Mouse (Mus musculus): ENCODE results near the gene Ces1h. TPM values are rescaled to one million over a fixed set of nuclear protein-coding genes. Genes with fewer than 3 reads are reported as not detected.
"Not testable (repeated sequence)": the region's sequence is repeated elsewhere in the genome, so short reads cannot be mapped to it uniquely, and the experiment has no call there.

Ces1h gene
- not detected in 2 replicates for polyA plus RNA-seq (2015; fragmentation: Nextera tagmentation; extraction: Ambion mirVana)

DNA sequence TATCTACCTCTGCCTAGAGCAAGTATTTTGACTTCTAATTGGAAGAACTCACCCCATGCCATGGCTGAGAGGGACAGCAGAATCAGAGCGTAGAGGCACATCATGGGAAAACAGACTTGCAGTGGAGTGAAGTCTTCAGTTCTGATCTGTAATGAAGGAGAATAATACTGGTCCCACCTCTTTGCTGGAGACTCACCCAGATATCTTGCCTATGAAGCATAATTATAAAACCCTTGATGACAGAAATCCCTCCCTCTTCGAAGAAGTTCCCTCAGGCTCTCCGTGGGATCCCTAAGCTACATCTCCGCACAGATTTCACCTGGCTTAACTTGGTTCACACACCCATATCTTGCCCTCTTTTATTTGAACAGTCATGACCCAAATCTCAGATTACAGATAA is at the start of gene Ces1h:
TSS of gene Ces1h (minus strand) at position 101 of the 400 bp plus-strand sequence.
- ATAC-seq (ENCODE audit: low FRiP score, low read depth): no peak
- 90% methylated on average over 4 of the region's 4 CpGs for WGBS

DNA sequence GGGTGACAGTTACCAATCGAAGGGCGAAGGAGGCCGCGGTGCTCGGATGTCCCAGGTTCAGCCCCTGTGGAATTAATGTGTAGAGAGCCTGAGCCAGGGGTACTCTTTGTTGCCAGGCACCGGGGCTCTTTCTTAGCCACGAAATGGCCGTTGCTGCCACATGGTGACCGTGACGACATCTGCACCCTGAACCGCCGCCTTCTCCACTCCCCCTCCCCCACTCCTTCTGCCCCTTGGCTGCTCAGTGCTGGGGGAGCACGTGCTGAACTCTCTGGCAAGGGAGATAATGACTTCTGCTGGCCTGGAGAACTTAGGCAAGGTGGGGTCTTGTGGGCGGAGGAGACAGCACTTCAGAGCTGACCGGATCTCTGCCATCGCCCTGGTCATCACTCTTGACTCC is 47.7 kb upstream of the Ces1h start:
- no peak for ATAC-seq (ENCODE audit: low FRiP score, low read depth)
- 87% methylated on average over 16 of the region's 16 CpGs for WGBS
- H3K4me1 ChIP-seq: no peaks in the 10 kb centered on the region
- no peaks in the 10 kb centered on the region for H3K9me3 ChIP-seq
- no peak overlapping the region for H3K4me3 ChIP-seq
- H3K27me3 ChIP-seq: no peaks in the 10 kb centered on the region
- H3K4me2 ChIP-seq (replicated peaks): no peak overlapping the region
- no peak overlapping the region for H3K9ac ChIP-seq
- no peak overlapping the region for H3K27ac ChIP-seq
- H3K36me3 ChIP-seq: no peaks in the 10 kb centered on the region

More for the DNA sequence above, at the start of gene Ces1h:
- Histone ChIP-seq H3K4me1 (no peaks in the 10 kb centered on the region), H3K4me2 (replicated peaks) (no peak within 1 kb of the TSS), H3K9ac (no peak within 1 kb of the TSS), H3K4me3 (no peak within 1 kb of the TSS), H3K36me3 (no peaks in the 10 kb centered on the region), H3K9me3 (no peaks in the 10 kb centered on the region), H3K27me3 (no peaks in the 10 kb centered on the region), H3K27ac (no peak within 1 kb of the TSS)

DNA sequence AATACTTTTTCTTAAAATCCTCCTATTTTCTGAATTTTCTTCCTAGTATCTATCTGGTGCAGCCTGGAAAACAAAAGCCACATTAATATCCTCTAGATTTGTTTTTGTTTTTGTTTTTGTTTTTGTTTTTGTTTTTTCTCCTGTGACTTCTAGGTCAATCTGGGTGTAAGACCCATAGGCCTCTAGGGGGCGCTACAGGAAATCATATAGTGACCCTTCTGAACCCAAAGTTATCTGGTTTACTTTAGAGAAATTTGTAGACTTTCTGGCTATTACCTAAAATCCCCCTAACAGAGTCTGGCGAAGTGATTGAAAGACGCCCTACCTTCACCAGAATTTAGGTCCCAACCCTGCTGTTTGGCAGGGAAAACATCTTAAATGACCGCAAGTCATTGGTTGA is 35.9 kb upstream of the Ces1h start:
- no peak overlapping the region for H3K4me3 ChIP-seq
- no peaks in the 10 kb centered on the region for H3K9me3 ChIP-seq
- H3K9ac ChIP-seq: no peak overlapping the region
- H3K4me1 ChIP-seq: no peaks in the 10 kb centered on the region
- H3K36me3 ChIP-seq: no peaks in the 10 kb centered on the region
- no peaks in the 10 kb centered on the region for H3K27me3 ChIP-seq
- H3K27ac ChIP-seq: no peak overlapping the region
- no peak for ATAC-seq (ENCODE audit: low FRiP score, low read depth)
- 70% methylated on average over 4 of the region's 4 CpGs for WGBS
- H3K4me2 ChIP-seq (replicated peaks): no peak overlapping the region

DNA sequence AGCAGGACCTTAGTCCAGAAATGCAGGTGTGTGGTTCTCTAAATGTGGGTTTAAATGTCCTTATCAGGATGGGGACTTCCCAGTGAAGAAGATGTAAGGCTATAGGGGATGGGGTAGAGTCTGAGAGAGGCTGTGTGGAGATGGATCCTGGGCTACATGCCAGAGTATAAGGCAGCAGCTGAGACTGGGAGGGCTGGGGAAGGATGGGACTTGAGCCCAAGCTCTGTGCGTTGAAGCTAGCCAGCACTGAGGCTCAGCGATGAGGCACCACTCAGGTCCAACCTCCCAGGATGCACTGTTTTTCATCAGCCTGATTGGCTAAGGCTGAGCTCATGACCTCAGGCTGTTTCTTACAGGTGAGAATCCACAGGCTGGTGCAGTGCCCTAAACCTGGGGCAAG is 29.3 kb upstream of the Ces1h start:
- WGBS: 84% methylated on average over 2 of the region's 2 CpGs
- ATAC-seq (ENCODE audit: low FRiP score, low read depth): no peak
- no peaks in the 10 kb centered on the region for H3K4me1 ChIP-seq
- H3K27ac ChIP-seq: no peak overlapping the region
- H3K9me3 ChIP-seq: no peaks in the 10 kb centered on the region
- H3K4me2 ChIP-seq (replicated peaks): no peak overlapping the region
- no peak overlapping the region for H3K9ac ChIP-seq
- H3K36me3 ChIP-seq: no peaks in the 10 kb centered on the region
- no peak overlapping the region for H3K4me3 ChIP-seq
- H3K27me3 ChIP-seq: no peaks in the 10 kb centered on the region

DNA sequence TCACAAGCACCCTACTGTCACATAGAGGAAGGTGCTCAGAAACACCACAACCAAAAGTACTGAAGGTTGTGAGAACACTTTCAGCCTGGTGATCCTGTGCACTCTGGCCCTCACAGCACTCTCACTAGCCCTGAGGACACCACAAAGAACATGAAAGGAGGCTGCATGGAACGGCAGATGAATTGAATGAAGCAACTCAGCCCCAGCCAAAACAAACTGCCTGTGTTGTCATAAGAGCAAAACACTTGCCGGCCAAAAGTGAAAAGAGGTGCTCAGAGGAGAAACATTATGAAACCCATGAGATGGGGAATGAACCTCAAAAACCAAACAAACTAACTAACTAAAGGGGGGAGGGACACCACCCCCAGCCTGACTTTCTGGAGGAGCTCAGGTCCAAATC is 20.2 kb upstream of the Ces1h start:
- 75% methylated on average over 2 of the region's 2 CpGs for WGBS
- Histone ChIP-seq H3K4me2 (replicated peaks) (no peak overlapping the region), H3K27me3 (no peaks in the 10 kb centered on the region), H3K9ac (no peak overlapping the region), H3K4me3 (no peak overlapping the region), H3K27ac (no peak overlapping the region), H3K36me3 (no peaks in the 10 kb centered on the region), H3K9me3 (no peaks in the 10 kb centered on the region), H3K4me1 (no peaks in the 10 kb centered on the region)
- no peak for ATAC-seq (ENCODE audit: low FRiP score, low read depth)

DNA sequence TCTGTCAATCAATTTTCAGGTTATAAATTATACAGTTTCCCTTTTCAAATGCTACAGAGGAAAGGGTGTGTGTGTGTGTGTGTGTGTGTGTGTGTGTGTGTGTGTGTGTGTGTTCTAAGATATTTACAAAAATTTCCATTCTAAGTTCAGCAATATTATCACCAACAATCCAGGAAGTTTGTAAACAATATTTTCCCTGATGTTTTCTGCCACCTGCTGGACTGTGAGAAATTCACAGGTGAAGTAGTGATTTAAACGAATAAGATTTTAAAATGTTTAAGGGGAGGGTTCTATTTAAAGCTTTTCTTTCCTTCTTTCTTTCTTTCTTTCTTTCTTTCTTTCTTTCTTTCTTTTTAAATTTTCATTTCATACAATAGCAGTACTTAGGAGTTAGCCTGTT is 18.5 kb upstream of the Ces1h start:
- H3K27ac ChIP-seq: no peak overlapping the region
- no peaks in the 10 kb centered on the region for H3K27me3 ChIP-seq
- H3K9ac ChIP-seq: no peak overlapping the region
- no peak for ATAC-seq (ENCODE audit: low FRiP score, low read depth)
- no peaks in the 10 kb centered on the region for H3K4me1 ChIP-seq
- H3K4me3 ChIP-seq: no peak overlapping the region
- H3K4me2 ChIP-seq (replicated peaks): no peak overlapping the region
- no peaks in the 10 kb centered on the region for H3K36me3 ChIP-seq
- WGBS: 36% methylated on average over 1 of the region's 1 CpGs
- no peaks in the 10 kb centered on the region for H3K9me3 ChIP-seq

DNA sequence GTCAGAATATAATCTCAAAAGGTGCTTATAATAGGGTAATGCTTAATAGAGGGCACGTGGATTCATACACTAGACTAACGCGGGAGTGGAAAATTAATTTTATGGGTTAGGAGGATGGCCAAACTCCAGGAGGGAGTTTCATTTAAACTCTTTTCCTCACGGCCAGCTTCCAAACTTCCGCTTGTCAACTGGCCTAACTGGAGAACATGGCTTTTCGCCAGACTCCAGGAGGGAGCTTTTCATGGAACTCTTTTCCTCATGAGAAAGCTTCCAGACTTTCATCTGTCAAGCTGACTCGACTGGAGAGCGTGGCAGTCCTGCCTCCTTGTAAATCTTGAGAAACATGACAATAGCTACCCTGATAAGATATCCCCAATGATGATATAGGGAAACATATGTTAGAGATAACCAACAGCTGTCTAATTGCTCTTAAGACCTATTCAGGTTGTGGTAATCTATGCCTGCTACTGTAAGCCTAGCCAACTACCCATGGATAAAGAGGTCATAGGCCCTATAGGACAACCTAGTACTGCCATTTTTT is 14.6 kb upstream of the Ces1h start:
- H3K4me1 ChIP-seq; H3K9ac ChIP-seq; H3K27ac ChIP-seq; H3K4me2 ChIP-seq (replicated peaks); H3K36me3 ChIP-seq; H3K9me3 ChIP-seq; H3K27me3 ChIP-seq; H3K4me3 ChIP-seq; ATAC-seq (ENCODE audit: low FRiP score, low read depth): not testable (repeated sequence)
- WGBS: 43% methylated on average over 8 of the region's 8 CpGs

DNA sequence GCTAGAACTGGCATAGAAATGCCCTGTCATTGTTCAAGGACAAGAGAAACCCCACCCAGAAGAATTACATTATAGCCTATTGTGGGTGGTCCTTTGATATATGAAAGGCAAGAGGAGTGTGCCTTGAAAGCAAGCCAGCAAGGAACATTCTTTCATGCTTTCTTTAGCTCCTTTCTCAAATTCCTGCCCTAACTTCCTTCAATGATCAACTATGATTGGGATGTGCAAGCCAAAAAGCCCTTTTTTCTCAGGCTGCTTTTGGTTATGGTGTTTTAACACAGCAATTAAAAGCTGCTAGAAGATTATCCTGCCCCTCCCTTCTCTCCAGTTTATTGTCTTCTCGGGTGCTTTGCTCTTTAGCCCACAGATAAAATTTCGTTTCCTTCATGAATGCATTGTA is 10.0 kb downstream of the Ces1h start:
- Histone ChIP-seq H3K9me3 (no peaks in the 10 kb centered on the region), H3K36me3 (no peaks in the 10 kb centered on the region), H3K4me2 (replicated peaks) (no peak overlapping the region), H3K9ac (no peak overlapping the region), H3K4me3 (no peak overlapping the region), H3K27ac (no peak overlapping the region), H3K27me3 (no peaks in the 10 kb centered on the region), H3K4me1 (no peaks in the 10 kb centered on the region)
- ATAC-seq (ENCODE audit: low FRiP score, low read depth): no peak
- 36% methylated on average over 2 of the region's 2 CpGs for WGBS

DNA sequence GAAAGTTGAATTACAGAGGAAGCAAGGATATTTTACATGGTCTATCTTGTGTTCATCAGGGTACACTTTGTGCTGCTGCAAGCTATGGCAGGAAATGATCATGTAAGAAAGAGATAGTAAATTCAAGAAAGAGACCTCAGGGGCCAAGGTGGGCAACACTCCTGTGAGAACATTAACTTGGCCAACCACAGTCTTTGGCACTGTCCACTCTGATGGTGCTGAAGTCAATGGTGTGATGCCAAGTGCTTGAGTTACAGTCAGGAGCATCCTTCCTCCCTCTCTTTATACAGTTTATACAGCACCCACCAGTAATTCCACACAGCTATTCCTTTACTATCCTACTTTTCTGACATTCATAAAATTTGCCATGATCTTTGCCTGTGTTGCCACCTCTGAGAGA is 19.4 kb downstream of the Ces1h start:
- H3K36me3 ChIP-seq: no peaks in the 10 kb centered on the region
- no peak overlapping the region for H3K4me2 ChIP-seq (replicated peaks)
- no peaks in the 10 kb centered on the region for H3K4me1 ChIP-seq
- 0 out of 2 replicates have a peak, but pooled peaks cover 3% of the 10 kb centered on the region for H3K9me3 ChIP-seq
- H3K9ac ChIP-seq: no peak overlapping the region
- H3K27me3 ChIP-seq: no peaks in the 10 kb centered on the region
- no peak for ATAC-seq (ENCODE audit: low FRiP score, low read depth)
- H3K4me3 ChIP-seq: no peak overlapping the region
- H3K27ac ChIP-seq: no peak overlapping the region

DNA sequence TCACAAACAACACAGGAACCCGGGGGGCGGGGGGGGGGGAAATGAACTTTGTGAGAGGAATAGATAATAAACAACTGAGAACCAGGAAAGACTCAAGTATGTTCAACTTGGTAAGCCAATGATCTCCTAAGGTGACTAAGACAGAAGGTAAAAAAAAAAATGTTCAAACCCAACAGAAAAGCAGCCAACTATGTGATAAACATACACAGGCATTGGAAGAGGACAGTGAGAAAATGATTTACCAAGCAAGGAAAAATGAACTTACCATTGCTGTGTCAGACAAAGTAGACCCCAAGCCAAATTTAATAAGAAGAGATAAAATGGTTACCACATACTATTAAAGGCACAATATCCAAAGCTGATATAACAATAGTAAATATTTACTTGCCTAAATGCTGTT is 40.0 kb downstream of the Ces1h start:
- no peaks in the 10 kb centered on the region for H3K4me1 ChIP-seq
- no peak overlapping the region for H3K4me3 ChIP-seq
- H3K27me3 ChIP-seq: no peaks in the 10 kb centered on the region
- H3K27ac ChIP-seq: no peak overlapping the region
- no peaks in the 10 kb centered on the region for H3K36me3 ChIP-seq
- WGBS: 86% methylated on average over 2 of the region's 2 CpGs
- no peak overlapping the region for H3K4me2 ChIP-seq (replicated peaks)
- no peak overlapping the region for H3K9ac ChIP-seq
- no peaks in the 10 kb centered on the region for H3K9me3 ChIP-seq
- ATAC-seq (ENCODE audit: low FRiP score, low read depth): no peak

DNA sequence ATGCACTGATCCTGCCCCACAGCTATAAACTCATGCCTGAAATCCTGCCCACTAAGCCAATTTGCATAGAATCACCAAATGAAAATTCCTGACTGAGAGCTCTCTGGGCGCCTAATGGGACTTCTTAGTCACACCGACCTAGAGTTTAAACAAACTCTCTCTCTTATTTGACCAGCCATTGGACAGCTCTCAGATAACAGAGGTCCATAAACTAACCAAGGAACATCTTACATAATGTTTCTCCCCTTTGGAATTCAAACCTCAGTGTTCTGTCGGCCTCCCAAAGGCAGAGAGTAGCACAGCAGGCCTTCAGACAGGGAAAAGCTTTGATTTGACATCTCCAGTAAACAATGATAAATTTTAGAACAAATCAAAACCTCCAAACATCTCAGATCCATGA is 42.3 kb downstream of the Ces1h start, which contains the start of gene Ces1g:
TSS of gene Ces1g (minus strand) at position 102 of the 400 bp plus-strand sequence.
- no peaks in the 10 kb centered on the region for H3K9me3 ChIP-seq
- H3K27me3 ChIP-seq: no peaks in the 10 kb centered on the region
- no peak within 1 kb of the TSS for H3K9ac ChIP-seq
- H3K27ac ChIP-seq: no peak within 1 kb of the TSS
- H3K36me3 ChIP-seq: no peaks in the 10 kb centered on the region
- no peak for ATAC-seq (ENCODE audit: low FRiP score, low read depth)
- H3K4me1 ChIP-seq: no peaks in the 10 kb centered on the region
- H3K4me2 ChIP-seq (replicated peaks): no peak within 1 kb of the TSS
- H3K4me3 ChIP-seq: no peak within 1 kb of the TSS
- 36% methylated on average over 3 of the region's 3 CpGs for WGBS

DNA sequence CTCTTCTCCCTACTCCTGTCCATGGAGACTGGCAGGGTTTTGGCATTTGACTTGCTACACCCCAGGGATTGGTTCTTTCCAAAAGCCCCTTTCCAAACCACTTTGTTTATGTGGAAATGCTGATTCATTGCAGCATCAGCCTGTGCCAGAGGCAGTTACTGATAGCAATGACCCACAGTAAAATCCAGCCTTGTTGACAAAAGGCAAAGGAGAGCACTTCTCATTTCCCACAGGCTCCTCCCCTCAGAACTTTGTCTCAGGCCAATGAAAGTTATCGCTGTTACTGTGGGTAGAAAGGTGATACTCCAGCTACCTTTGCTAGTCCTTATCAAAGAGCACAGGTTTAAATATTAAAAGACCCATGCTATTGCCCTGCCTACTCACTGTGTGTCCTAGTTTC is 46.8 kb downstream of the Ces1h start:
- H3K4me2 ChIP-seq (replicated peaks): no peak overlapping the region
- no peak for ATAC-seq (ENCODE audit: low FRiP score, low read depth)
- WGBS: 80% methylated on average over 1 of the region's 1 CpGs
- no peaks in the 10 kb centered on the region for H3K4me1 ChIP-seq
- no peaks in the 10 kb centered on the region for H3K27me3 ChIP-seq
- H3K27ac ChIP-seq: no peak overlapping the region
- H3K4me3 ChIP-seq: no peak overlapping the region
- H3K9me3 ChIP-seq: no peaks in the 10 kb centered on the region
- no peak overlapping the region for H3K9ac ChIP-seq
- no peaks in the 10 kb centered on the region for H3K36me3 ChIP-seq

DNA sequence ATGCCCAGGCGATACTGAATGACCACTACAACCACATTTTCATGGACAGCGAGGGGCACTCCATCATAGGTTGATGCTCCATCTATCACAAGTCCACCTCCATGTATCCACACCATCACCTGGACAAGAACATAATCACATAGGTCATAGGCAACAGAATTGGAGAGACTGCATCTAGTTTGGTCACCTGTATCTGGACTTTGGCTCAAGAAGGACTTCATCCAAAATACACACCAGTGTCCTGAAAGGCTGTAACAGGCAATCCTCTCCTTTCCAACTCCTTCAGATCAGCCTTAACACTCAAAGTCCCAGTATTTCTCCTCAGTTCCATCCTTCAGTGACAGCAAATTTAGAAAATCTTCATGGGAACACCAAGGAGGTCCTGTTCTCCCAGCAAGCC is 48.4 kb downstream of the Ces1h start:
- H3K27ac ChIP-seq: no peak overlapping the region
- no peaks in the 10 kb centered on the region for H3K9me3 ChIP-seq
- no peak overlapping the region for H3K4me3 ChIP-seq
- no peak overlapping the region for H3K9ac ChIP-seq
- H3K36me3 ChIP-seq: no peaks in the 10 kb centered on the region
- 93% methylated on average over 2 of the region's 2 CpGs for WGBS
- H3K27me3 ChIP-seq: no peaks in the 10 kb centered on the region
- H3K4me1 ChIP-seq: no peaks in the 10 kb centered on the region
- no peak for ATAC-seq (ENCODE audit: low FRiP score, low read depth)
- H3K4me2 ChIP-seq (replicated peaks): no peak overlapping the region
